Mouse (Mus musculus) limb, embryonic 15.5 days (tissue): ENCODE data around the gene Mrpl20. TPM values are rescaled to one million over a fixed set of nuclear protein-coding genes. Genes with fewer than 3 reads are reported as not detected.
A peak's percentile ranks its signal among the peaks of the same experiment; 100 is the strongest.

Experiments used
- ATAC-seq: fragments of 200-750 bp; cut with Nextera tagmentation; 2 replicates; pipeline ENCODE4 v1.8.0; 2017; ENCODE audit warnings: low read depth, moderate TSS enrichment; ENCODE audit not compliant: insufficient number of reproducible peaks, low FRiP score, low TSS enrichment
- H3K27ac ChIP-seq: fragments of 300-500 bp; sonication (generic); 2 replicates; pipeline ENCODE4 v1.5.1; 2015; ENCODE audit warnings: moderate library complexity, mild to moderate bottlenecking, inconsistent platforms
- H3K27me3 ChIP-seq: fragments of 300-500 bp; sonication (generic); 2 replicates; pipeline ENCODE4 v1.6.1; 2015; ENCODE audit warnings: inconsistent platforms
- H3K36me3 ChIP-seq: fragments of 300-500 bp; sonication (generic); 2 replicates; pipeline ENCODE4 v1.6.1; 2015; ENCODE audit warnings: inconsistent platforms
- H3K4me1 ChIP-seq: fragments of 300-500 bp; sonication (generic); 2 replicates; pipeline ENCODE4 v1.6.1; 2015; ENCODE audit warnings: inconsistent platforms
- H3K4me2 ChIP-seq: fragments of 300-500 bp; sonication (generic); 2 replicates; pipeline ENCODE4 v1.6.1; 2015; ENCODE audit warnings: mild to moderate bottlenecking, inconsistent platforms
- H3K4me3 ChIP-seq: fragments of 300-500 bp; sonication (generic); 2 replicates; pipeline ENCODE4 v1.5.1; 2015; ENCODE audit warnings: mild to moderate bottlenecking, inconsistent platforms
- H3K9ac ChIP-seq: fragments of 300-500 bp; sonication (generic); 2 replicates; pipeline ENCODE4 v1.6.1; 2015; ENCODE audit warnings: inconsistent platforms
- H3K9me3 ChIP-seq: fragments of 300-500 bp; sonication (generic); 2 replicates; pipeline ENCODE4 v1.6.1; 2016; ENCODE audit warnings: inconsistent platforms
- WGBS: fragments of 180-500 bp; shearing (Covaris S2); methylation state at CpG from one replicate; pipeline ENCODE4 v1.1.7; 2015; 5-methylcytosine and 5-hydroxymethylcytosine counted together
- polyA plus RNA-seq: library from polyadenylated mRNA; unstranded; fragments of >200 nt; fragmentation: Nextera tagmentation; extraction: Ambion mirVana; gene quantifications from 2 replicates; pipeline ENCODE4 v1.2.1, GENCODE M21; 2015

Gene Mrpl20
- 169 and 184 TPM in 2 replicates for polyA plus RNA-seq

GRCm38 (mm10) chr4:155802741-155803339, at the start of gene Mrpl20:
Mrpl20 (plus strand) TSS chr4:155802878.
- Histone ChIP-seq H3K27ac (peak within 1 kb of the TSS; percentile 79), H3K4me1 (peaks cover 18% of the 10 kb centered on the region), H3K4me3 (peak within 1 kb of the TSS; percentile 88), H3K9me3 (no peaks in the 10 kb centered on the region), H3K4me2 (peak within 1 kb of the TSS; percentile 78), H3K36me3 (peaks cover 14% of the 10 kb centered on the region), H3K27me3 (no peaks in the 10 kb centered on the region), H3K9ac (peak within 1 kb of the TSS; percentile 84)
- no peak for ATAC-seq
- WGBS, result 11% methylated on average over 12 of the region's 12 CpGs

- no peak overlapping the region for H3K4me2 ChIP-seq
- ATAC-seq, result no peak
- 91% methylated on average over 12 of the region's 12 CpGs for WGBS
- H3K27me3 ChIP-seq, result no peaks in the 10 kb centered on the region
- H3K36me3 ChIP-seq, result peaks cover 49% of the 10 kb centered on the region
- H3K27ac ChIP-seq, result no peak overlapping the region
- peaks cover 27% of the 10 kb centered on the region for H3K4me1 ChIP-seq
- H3K9ac ChIP-seq, result no peak overlapping the region
- H3K9me3 ChIP-seq, result no peaks in the 10 kb centered on the region
- H3K4me3 ChIP-seq, result no peak overlapping the region
These were observed 45.7 kb upstream of the Mrpl20 start for GRCm38 (mm10) chr4:155757011-155757410.

- Histone ChIP-seq H3K4me3 (peak overlapping the region; percentile 87), H3K4me2 (peak overlapping the region; percentile 88), H3K27ac (peak overlapping the region; percentile 60; the same call in 1 of the 2 replicates), H3K9me3 (no peaks in the 10 kb centered on the region), H3K36me3 (peaks cover 26% of the 10 kb centered on the region), H3K9ac (peak overlapping the region; percentile 83), H3K4me1 (peaks cover 29% of the 10 kb centered on the region), H3K27me3 (no peaks in the 10 kb centered on the region)
- WGBS, result 2% methylated on average over 10 of the region's 10 CpGs
- no peak for ATAC-seq
These were observed 42.6 kb upstream of the Mrpl20 start for GRCm38 (mm10) chr4:155759862-155760612.

- Histone ChIP-seq H3K4me2 (peak within 1 kb of the TSS; percentile 88), H3K27me3 (no peaks in the 10 kb centered on the region), H3K4me3 (peak within 1 kb of the TSS; percentile 87), H3K36me3 (peaks cover 19% of the 10 kb centered on the region), H3K4me1 (peaks cover 29% of the 10 kb centered on the region), H3K27ac (peak within 1 kb of the TSS; percentile 60), H3K9ac (peak within 1 kb of the TSS; percentile 83), H3K9me3 (no peaks in the 10 kb centered on the region)
- peak; percentile 94 for ATAC-seq
- under 1% methylated on average over 68 of the region's 68 CpGs for WGBS
These were observed 41.9 kb upstream of the Mrpl20 start, which contains the start of gene Atad3a for GRCm38 (mm10) chr4:155760613-155761355. Atad3a (minus strand) TSS chr4:155761093.

- Histone ChIP-seq H3K4me3 (peak overlapping the region; percentile 87), H3K9me3 (no peaks in the 10 kb centered on the region), H3K4me1 (peaks cover 29% of the 10 kb centered on the region), H3K4me2 (peak overlapping the region; percentile 88), H3K36me3 (peaks cover 11% of the 10 kb centered on the region), H3K27ac (peak overlapping the region; percentile 43), H3K9ac (peak overlapping the region; percentile 57), H3K27me3 (no peaks in the 10 kb centered on the region)
- 2% methylated on average over 28 of the region's 28 CpGs for WGBS
- peak; percentile 9; the same call in 1 of the 2 replicates for ATAC-seq
These were observed 41.1 kb upstream of the Mrpl20 start for GRCm38 (mm10) chr4:155761356-155762099.

GRCm38 (mm10) chr4:155762357-155762756, 40.3 kb upstream of the Mrpl20 start:
- Histone ChIP-seq H3K4me1 (peaks cover 29% of the 10 kb centered on the region), H3K4me2 (no peak overlapping the region), H3K9me3 (no peaks in the 10 kb centered on the region), H3K9ac (no peak overlapping the region), H3K36me3 (0 out of 2 replicates have a peak, but pooled peaks cover 6% of the 10 kb centered on the region), H3K27ac (no peak overlapping the region), H3K27me3 (no peaks in the 10 kb centered on the region), H3K4me3 (no peak overlapping the region)
- ATAC-seq, result no peak
- 81% methylated on average over 3 of the region's 3 CpGs for WGBS

GRCm38 (mm10) chr4:155769496-155769879, 33.2 kb upstream of the Mrpl20 start:
- Histone ChIP-seq H3K4me2 (peak overlapping the region; percentile 80), H3K4me3 (peak overlapping the region; percentile 53), H3K9ac (peak overlapping the region; percentile 69), H3K27ac (peak overlapping the region; percentile 79; the same call in 1 of the 2 replicates), H3K4me1 (peaks cover 33% of the 10 kb centered on the region), H3K27me3 (0 out of 2 replicates have a peak, but pooled peaks cover 6% of the 10 kb centered on the region), H3K9me3 (no peaks in the 10 kb centered on the region), H3K36me3 (no peaks in the 10 kb centered on the region)
- ATAC-seq, result no peak
- WGBS, result 54% methylated on average over 5 of the region's 5 CpGs

- Histone ChIP-seq H3K9ac (peak overlapping the region; percentile 69), H3K4me1 (peaks cover 37% of the 10 kb centered on the region), H3K4me3 (peak overlapping the region; percentile 53), H3K27me3 (0 out of 2 replicates have a peak, but pooled peaks cover 6% of the 10 kb centered on the region), H3K9me3 (no peaks in the 10 kb centered on the region), H3K27ac (peak overlapping the region; percentile 79), H3K4me2 (peak overlapping the region; percentile 80), H3K36me3 (no peaks in the 10 kb centered on the region)
- peak; percentile 77 for ATAC-seq
- under 1% methylated on average over 39 of the region's 39 CpGs for WGBS
These were observed 32.7 kb upstream of the Mrpl20 start for GRCm38 (mm10) chr4:155769880-155770512.

GRCm38 (mm10) chr4:155770626-155771025, 32.1 kb upstream of the Mrpl20 start:
- Histone ChIP-seq H3K9me3 (no peaks in the 10 kb centered on the region), H3K27ac (0 out of 2 replicates have a peak overlapping the region, but pooled peaks have one; percentile 79), H3K36me3 (no peaks in the 10 kb centered on the region), H3K4me3 (peak overlapping the region; percentile 53), H3K27me3 (0 out of 2 replicates have a peak, but pooled peaks cover 6% of the 10 kb centered on the region), H3K9ac (peak overlapping the region; percentile 69), H3K4me2 (peak overlapping the region; percentile 80), H3K4me1 (peaks cover 44% of the 10 kb centered on the region)
- WGBS, result 37% methylated on average over 24 of the region's 24 CpGs
- ATAC-seq, result no peak

- H3K4me1 ChIP-seq, result peaks cover 51% of the 10 kb centered on the region
- H3K9me3 ChIP-seq, result no peaks in the 10 kb centered on the region
- 0 out of 2 replicates have a peak, but pooled peaks cover 6% of the 10 kb centered on the region for H3K27me3 ChIP-seq
- no peak for ATAC-seq
- H3K36me3 ChIP-seq, result no peaks in the 10 kb centered on the region
- no peak overlapping the region for H3K27ac ChIP-seq
- no peak overlapping the region for H3K4me3 ChIP-seq
- 81% methylated on average over 2 of the region's 2 CpGs for WGBS
- no peak overlapping the region for H3K9ac ChIP-seq
- H3K4me2 ChIP-seq, result no peak overlapping the region
These were observed 31.0 kb upstream of the Mrpl20 start for GRCm38 (mm10) chr4:155771706-155772105.
